Mouse (Mus musculus): ENCODE data around the gene 2310030G06Rik. TPM values are rescaled to one million over a fixed set of nuclear protein-coding genes. Genes with fewer than 3 reads are reported as not detected.

Gene 2310030G06Rik
- polyA plus RNA-seq, 3 experiments from 2014 or later: not detected

GRCm38 (mm10) chr9:50742261-50742660, 4.1 kb downstream of the 2310030G06Rik start:
- no peak for ATAC-seq

DNA sequence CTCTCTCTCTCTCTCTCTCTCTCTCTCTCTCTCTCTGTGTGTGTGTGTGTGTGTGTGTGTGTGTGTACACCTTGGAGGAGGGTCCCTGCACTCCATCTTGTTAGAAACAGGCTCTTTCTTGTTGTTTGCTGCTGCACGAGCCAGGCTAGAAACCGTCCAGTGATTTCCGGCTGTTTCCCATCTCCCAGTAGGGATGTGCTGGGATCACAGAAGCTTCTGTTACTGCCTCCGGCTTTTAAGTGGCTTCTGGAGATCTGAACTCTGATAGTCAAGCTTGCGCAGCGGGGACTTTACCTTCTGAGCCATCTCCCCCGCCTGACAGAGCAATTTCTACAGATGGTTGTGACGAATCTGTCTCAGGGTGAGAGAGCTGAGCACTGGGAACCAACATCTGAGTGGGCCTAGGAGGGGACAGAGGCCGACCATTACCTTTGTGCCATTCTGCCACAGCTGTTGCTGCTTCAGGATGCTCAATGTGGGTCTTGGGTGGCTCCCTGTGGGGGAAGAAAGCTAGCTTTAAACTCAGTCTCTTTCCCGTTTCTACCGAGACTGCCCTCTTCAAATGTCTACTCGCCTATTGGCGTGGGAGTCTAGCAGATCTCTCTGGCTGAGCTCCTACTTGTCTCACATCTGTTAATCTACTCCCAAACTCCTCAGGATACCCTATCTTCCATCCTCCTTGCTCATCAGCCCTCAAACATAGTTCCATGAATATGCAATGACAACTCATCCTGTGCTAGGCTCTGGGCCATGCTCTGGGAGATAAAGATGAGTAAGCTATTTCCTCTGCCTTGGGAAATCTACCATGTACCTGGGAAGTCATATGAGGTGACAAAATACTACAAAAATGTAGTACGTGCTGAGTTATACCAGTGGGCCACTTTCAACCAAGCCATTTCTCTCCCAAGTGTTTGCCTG, 5.2 kb downstream of the 2310030G06Rik start:
- no peak for ATAC-seq

- ATAC-seq: peak; percentile 92
Observed at GRCm38 (mm10) chr9:50738914-50739870, 7.1 kb downstream of the 2310030G06Rik start, which contains the start of gene Dixdc1. Gene Dixdc1 (minus strand): TSS chr9:50739517.

- ATAC-seq: no peak
Observed at GRCm38 (mm10) chr9:50734989-50735388, 11.3 kb downstream of the 2310030G06Rik start.

- ATAC-seq: no peak
Observed at GRCm38 (mm10) chr9:50732560-50732959, 13.8 kb downstream of the 2310030G06Rik start.

DNA sequence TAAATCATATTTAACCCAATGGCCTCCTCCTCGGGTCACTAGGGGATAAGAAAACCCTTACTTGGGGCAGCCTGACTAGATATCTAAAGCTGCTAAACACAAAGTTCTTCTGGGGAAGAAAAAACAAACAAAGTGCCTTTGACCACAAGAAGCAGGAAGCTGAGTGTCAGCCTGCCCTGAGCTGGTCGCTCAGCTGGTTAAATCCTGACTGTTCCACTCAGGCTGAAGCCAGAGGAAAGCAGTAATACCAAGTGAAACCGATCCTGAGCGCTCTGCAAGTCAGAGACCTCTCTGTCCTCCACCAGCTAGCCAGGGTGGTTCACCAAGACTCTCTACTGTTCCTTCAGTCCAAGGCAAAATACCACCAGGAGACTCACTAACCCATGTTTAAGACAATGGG, 16.7 kb downstream of the 2310030G06Rik start:
- no peak for ATAC-seq

GRCm38 (mm10) chr9:50727925-50728651, 18.2 kb downstream of the 2310030G06Rik start:
- peak; percentile 50 for ATAC-seq

DNA sequence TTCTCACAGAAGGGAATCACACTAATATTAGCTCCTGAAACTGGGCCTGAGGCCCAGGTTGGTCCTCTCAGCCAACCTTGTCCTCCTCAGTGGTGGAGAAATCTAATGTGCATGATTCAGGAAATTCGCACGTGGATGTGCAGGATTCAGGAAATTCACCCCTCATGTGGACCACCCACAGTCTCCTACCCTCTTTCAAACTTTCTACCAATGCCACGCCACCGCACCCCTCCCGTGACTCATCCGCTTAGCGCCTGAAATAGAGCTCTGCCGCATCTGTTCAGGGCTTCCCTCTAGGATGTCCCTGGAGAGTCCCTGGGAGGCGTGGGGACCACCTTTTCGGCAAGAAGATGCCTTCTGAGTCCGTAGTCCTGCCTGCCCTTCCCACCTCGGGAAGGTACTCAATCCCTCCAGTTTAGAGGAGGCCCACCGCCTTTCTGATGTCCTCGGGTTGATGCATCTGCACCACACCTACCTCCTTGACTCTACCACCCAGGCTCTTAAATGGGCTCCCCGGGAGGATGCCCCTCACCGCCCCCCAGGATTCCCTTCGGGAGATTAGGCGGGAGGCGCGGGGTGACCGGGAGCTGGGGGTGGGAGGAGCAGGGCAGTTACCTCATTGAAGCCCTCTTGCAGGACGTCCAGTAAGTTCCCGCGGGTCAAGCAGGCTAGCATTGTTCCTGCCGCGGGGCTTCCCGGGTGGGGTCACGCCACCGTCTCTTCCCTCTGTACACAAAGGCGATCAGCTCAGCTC, 19.0 kb downstream of the 2310030G06Rik start:
- no peak for ATAC-seq

GRCm38 (mm10) chr9:50725921-50726590, 20.3 kb downstream of the 2310030G06Rik start:
- ATAC-seq: no peak

GRCm38 (mm10) chr9:50724661-50725330, 21.5 kb downstream of the 2310030G06Rik start:
- ATAC-seq: no peak

- ATAC-seq: no peak
Observed at GRCm38 (mm10) chr9:50724147-50724546, 22.2 kb downstream of the 2310030G06Rik start.

GRCm38 (mm10) chr9:50723406-50723805, 22.9 kb downstream of the 2310030G06Rik start:
- ATAC-seq: no peak

- no peak for ATAC-seq
Observed at GRCm38 (mm10) chr9:50722451-50722911, 23.9 kb downstream of the 2310030G06Rik start.

- no peak for ATAC-seq
Observed at GRCm38 (mm10) chr9:50721061-50721460, 25.3 kb downstream of the 2310030G06Rik start.

GRCm38 (mm10) chr9:50718878-50719277, 27.5 kb downstream of the 2310030G06Rik start:
- no peak for ATAC-seq

GRCm38 (mm10) chr9:50714188-50714587, 32.1 kb downstream of the 2310030G06Rik start:
- no peak for ATAC-seq

- no peak for ATAC-seq
Observed at GRCm38 (mm10) chr9:50711337-50711736, 35.0 kb downstream of the 2310030G06Rik start.

- ATAC-seq: no peak
Observed at GRCm38 (mm10) chr9:50709108-50709507, 37.2 kb downstream of the 2310030G06Rik start.

DNA sequence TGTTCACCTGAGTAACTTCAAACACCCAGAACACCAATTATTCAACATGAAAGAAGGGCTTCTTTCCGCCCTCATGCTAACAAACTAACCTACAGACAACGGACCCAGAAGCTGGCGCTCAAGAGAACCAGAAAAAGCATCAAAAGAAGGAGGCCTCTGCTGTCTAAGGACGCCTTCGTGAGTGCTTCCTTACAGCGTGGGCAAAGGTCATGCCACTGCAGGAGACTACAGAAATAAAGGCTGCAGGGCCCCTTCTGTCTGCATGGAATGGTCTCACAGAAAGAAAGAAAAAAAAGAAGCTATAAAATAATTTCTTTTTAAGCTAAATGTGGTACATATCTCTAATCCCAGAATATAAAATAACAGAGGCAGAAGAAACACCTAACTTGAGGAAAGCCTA, 41.4 kb downstream of the 2310030G06Rik start:
- no peak for ATAC-seq
